Mouse (Mus musculus): ENCODE results near the gene Ankrd61. TPM values are rescaled to one million over a fixed set of nuclear protein-coding genes. Genes with fewer than 3 reads are reported as not detected.

The Ankrd61 gene
- not detected for total RNA-seq (2023)

GRCm38 (mm10) chr5:143897635-143898330 lies at the start of gene Ankrd61:
Gene Ankrd61 (minus strand): TSS chr5:143897685.

GRCm38 (mm10) chr5:143932831-143933230 lies 35.3 kb upstream of the Ankrd61 start, which contains the start of gene Rsph10b:
Gene Rsph10b (plus strand): TSS chr5:143933035.

GRCm38 (mm10) chr5:143927875-143928274 lies 30.4 kb upstream of the Ankrd61 start, which contains the start of gene Gm42421:
Gene Gm42421 (plus strand): TSS chr5:143928175.

GRCm38 (mm10) chr5:143909417-143910400 lies 12.2 kb upstream of the Ankrd61 start, which contains the start of the genes Aimp2 and Pms2:
Gene Aimp2 (minus strand): TSS chr5:143909847.
Gene Pms2 (plus strand): TSS chr5:143909964.

Other genes starting within 250 kb of the Ankrd61 start
- 33.1 TPM for gene Usp42, start 165.4 kb downstream of the Ankrd61 start, total RNA-seq (2023)
- gene Eif2ak1, start 79.9 kb downstream of the Ankrd61 start, total RNA-seq (2023), result 35.1 TPM
- gene Aimp2, start 12.2 kb upstream of the Ankrd61 start, total RNA-seq (2023), result 29.6 TPM
- 28.5 TPM for gene Pms2, start 12.3 kb upstream of the Ankrd61 start, total RNA-seq (2023)
- 3.2 TPM for gene Gm42421, start 30.5 kb upstream of the Ankrd61 start, total RNA-seq (2023)
- gene Rsph10b, start 35.4 kb upstream of the Ankrd61 start, total RNA-seq (2023), result 0.98 TPM
- 54.8 TPM for gene Ccz1, start 117.2 kb upstream of the Ankrd61 start, total RNA-seq (2023)
- gene Ocm, start 129.0 kb upstream of the Ankrd61 start, total RNA-seq (2023), result not detected
- gene Lmtk2, start 202.8 kb upstream of the Ankrd61 start, total RNA-seq (2023), result 32.8 TPM